Mouse (Mus musculus) stomach, postnatal 0 days (tissue): Measurements from ENCODE around the gene Acer2. TPM values are rescaled to one million over a fixed set of nuclear protein-coding genes. Genes with fewer than 3 reads are reported as not detected.
A peak's percentile ranks its signal among the peaks of the same experiment; 100 is the strongest.

ENCODE experiments used
- ATAC-seq: fragments of 200-750 bp; cut with Nextera tagmentation; 2 replicates; pipeline ENCODE4 v1.8.0; 2017; ENCODE audit not compliant: low FRiP score, low TSS enrichment
- DNase-seq: peaks from one replicate; pipeline ENCODE4 v3.0.0-alpha.2; 2016; ENCODE audit warnings: low spot score
- H3K27ac ChIP-seq: fragments of 300-500 bp; sonication (generic); replicated peaks from 2 replicates; pipeline ENCODE4 v1.5.1; 2014; ENCODE audit warnings: mild to moderate bottlenecking, control low read depth
- H3K27me3 ChIP-seq: fragments of 300-500 bp; sonication (generic); 2 replicates; pipeline ENCODE4 v1.6.1; 2014; ENCODE audit warnings: low read length; ENCODE audit not compliant: control insufficient read depth, insufficient read depth
- H3K36me3 ChIP-seq: fragments of 300-500 bp; sonication (generic); 2 replicates; pipeline ENCODE4 v1.6.1; 2014; ENCODE audit warnings: low read length, mixed read lengths; ENCODE audit not compliant: control insufficient read depth, insufficient read depth
- H3K4me1 ChIP-seq: fragments of 300-500 bp; sonication (generic); replicated peaks from 2 replicates; pipeline ENCODE4 v1.6.1; 2014; ENCODE audit warnings: antibody characterized with exemption; ENCODE audit not compliant: control insufficient read depth, insufficient read depth
- H3K4me2 ChIP-seq: fragments of 300-500 bp; sonication (generic); replicated peaks from 2 replicates; pipeline ENCODE4 v1.6.1; 2014; ENCODE audit warnings: low read depth, mild to moderate bottlenecking, control low read depth, moderate library complexity
- H3K4me3 ChIP-seq: fragments of 300-500 bp; sonication (generic); 2 replicates; pipeline ENCODE4 v1.5.1; 2014; ENCODE audit warnings: low read depth, low read length, control low read depth
- H3K9ac ChIP-seq: fragments of 300-500 bp; sonication (generic); 2 replicates; pipeline ENCODE4 v1.6.1; 2014; ENCODE audit warnings: mild to moderate bottlenecking, low read length, control low read depth, mixed read lengths
- H3K9me3 ChIP-seq: fragments of 300-500 bp; sonication (generic); 2 replicates; pipeline ENCODE4 v1.6.1; 2016; ENCODE audit warnings: low read length; ENCODE audit not compliant: control insufficient read depth
- CTCF ChIP-seq: IDR thresholded peaks from 2 replicates; pipeline ENCODE4 v1.5.1; 2016; ENCODE audit warnings: antibody characterized with exemption, low read depth, mild to moderate bottlenecking, moderate library complexity
- EP300 ChIP-seq: optimal IDR thresholded peaks from 2 replicates; pipeline ENCODE3; 2016; ENCODE audit warnings: antibody characterized with exemption
- WGBS: fragments of 180-500 bp; shearing (Covaris S2); extraction: QIAGEN DNeasy Blood & Tissue Kit; methylation state at CpG from one replicate; pipeline ENCODE4 v1.1.7; 2014; 5-methylcytosine and 5-hydroxymethylcytosine counted together
- polyA plus RNA-seq: library from polyadenylated mRNA; unstranded; fragments of >200 nt; fragmentation: Nextera tagmentation; extraction: Ambion mirVana; gene quantifications from 2 replicates; pipeline ENCODE4 v1.2.1, GENCODE M21; 2015

Gene Acer2
- polyA plus RNA-seq, 1 experiment from 2014 or later, result 15.9 TPM

DNA sequence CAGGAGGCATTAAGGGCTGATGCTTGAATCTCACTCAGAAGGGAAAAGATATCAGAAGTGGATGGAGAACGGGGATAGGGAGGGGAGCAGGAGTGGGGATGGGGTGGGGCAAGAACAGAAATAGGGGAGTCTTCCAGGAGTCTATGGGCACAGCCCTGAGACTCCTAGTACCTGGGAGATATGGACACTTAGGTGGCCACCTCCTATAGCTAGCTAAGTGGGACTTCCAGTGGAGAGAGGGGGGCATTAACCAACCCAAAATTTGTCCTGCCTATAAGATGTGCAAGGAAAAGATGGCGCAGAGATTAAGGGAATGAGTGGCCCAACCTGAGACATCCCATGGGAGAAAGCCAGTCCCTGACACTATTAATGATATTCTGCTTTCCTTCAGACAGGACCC lies 22.9 kb upstream of the Acer2 start:
- Histone ChIP-seq H3K9ac (no peak overlapping the region), H3K4me1 (no peaks in the 10 kb centered on the region), H3K4me3 (no peak overlapping the region), H3K9me3 (no peaks in the 10 kb centered on the region), H3K36me3 (peaks cover 25% of the 10 kb centered on the region), H3K27ac (no peak overlapping the region), H3K27me3 (no peaks in the 10 kb centered on the region), H3K4me2 (no peak overlapping the region)
- 72% methylated on average over 2 of the region's 2 CpGs for WGBS
- TF ChIP-seq CTCF, result no peak
- no peak for TF ChIP-seq EP300
- DNase-seq, result no peak
- ATAC-seq, result no peak

DNA sequence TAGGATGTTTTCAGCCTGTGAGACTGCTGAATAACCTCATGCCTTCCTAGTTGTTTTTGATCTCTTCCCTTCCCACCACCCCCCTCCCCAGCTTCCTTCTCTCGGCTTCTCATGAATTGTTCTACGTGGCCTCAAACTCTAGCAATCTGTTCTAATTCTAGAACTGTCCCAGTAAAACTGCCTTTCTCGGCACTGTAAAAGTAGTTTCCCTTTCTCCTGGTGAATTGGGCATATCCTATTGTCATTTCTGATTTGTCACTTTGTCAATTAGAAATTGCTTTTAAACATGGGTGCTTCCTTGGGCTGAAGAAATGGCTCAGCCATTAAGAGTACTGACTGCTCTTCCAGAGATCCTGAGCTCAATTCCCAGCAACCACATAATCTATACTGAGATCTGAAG lies 22.2 kb upstream of the Acer2 start:
- TF ChIP-seq CTCF (no peak), EP300 (no peak)
- Histone ChIP-seq H3K4me2 (no peak overlapping the region), H3K36me3 (peaks cover 25% of the 10 kb centered on the region), H3K9ac (no peak overlapping the region), H3K4me1 (no peaks in the 10 kb centered on the region), H3K9me3 (no peaks in the 10 kb centered on the region), H3K4me3 (no peak overlapping the region), H3K27me3 (no peaks in the 10 kb centered on the region), H3K27ac (no peak overlapping the region)
- DNase-seq (no peak), ATAC-seq (no peak)
- 61% methylated on average over 3 of the region's 3 CpGs for WGBS

DNA sequence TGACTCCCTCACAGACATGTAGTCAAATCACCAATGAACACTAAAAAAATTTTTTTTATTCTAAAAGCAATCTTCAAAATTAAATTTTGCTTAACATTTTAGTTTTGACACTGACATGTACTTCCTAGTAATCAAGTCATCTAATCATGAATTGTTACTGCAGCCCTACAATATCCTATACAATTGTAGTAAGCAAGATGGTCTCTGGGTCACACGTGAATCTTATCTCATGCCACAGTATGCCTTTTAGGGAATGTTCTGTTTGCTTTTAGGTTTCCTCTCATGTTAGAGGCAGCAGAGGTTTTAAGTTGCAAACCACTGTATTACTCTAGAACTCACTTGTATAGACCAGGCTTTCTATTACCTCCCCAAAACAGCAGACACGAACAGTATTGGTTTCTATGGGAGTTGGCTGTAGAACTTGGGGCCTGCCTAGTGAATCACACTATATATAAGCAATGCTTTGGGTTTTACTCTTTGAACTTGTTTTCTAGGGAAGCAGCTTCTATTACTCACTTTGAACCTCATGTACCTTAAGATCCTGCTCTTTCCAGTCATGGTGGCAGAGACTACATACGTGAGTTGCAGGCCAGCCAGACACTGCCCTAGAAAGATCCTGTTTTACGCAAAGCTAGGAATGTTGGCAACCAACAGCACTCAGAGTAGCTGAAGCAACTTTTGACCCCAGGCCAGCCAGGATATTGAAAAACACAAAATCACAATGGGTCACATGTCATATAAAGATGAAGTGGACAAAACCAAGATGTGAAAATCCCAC lies 21.2 kb upstream of the Acer2 start:
- Histone ChIP-seq H3K27ac (no peak overlapping the region), H3K9ac (no peak overlapping the region), H3K4me2 (no peak overlapping the region), H3K4me3 (no peak overlapping the region), H3K27me3 (no peaks in the 10 kb centered on the region), H3K4me1 (no peaks in the 10 kb centered on the region), H3K36me3 (peaks cover 24% of the 10 kb centered on the region), H3K9me3 (no peaks in the 10 kb centered on the region)
- ATAC-seq (no peak), DNase-seq (no peak)
- TF ChIP-seq EP300 (no peak), CTCF (no peak)
- WGBS, result 77% methylated on average over 4 of the region's 4 CpGs

DNA sequence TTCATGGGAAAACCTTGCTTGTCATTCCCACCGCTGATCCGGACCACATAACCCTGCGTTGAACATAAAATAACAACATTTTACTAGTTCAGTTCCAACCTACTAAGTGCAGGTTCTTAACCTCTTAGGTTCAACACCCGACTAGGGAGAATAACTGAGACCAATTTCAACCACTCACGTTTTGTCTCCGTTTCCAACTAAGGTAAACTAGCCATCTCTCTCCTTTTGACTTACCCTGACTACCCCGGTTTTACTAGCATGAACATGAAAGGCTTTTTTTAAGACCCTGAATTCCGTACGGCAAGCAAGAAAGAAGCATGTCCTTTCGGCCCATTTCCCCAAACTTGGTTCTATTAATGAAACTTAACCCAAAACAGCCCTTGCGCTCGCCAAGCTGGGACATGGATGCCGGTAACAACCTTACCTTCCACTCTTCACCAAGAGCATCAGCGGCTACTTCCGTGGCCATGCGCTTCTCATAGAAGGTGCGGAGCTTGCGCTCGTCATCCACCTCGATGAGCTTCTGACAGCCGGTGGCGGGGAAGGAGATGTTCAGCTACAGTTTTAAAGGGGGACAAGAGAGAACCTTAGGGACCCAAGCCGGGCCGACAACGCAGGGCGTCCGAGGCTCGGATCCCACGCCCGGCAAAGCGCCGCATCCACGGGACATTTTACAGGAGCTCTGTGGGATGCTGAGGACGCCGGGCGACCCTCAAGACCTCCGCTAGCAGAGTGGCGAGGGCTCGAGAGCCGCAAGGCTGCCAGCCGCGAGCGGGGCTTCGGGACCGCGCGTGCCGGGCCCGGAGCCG lies 17.7 kb upstream of the Acer2 start:
- Histone ChIP-seq H3K4me3 (peak overlapping the region; percentile 98), H3K9ac (peak overlapping the region; percentile 99), H3K36me3 (peaks cover 20% of the 10 kb centered on the region), H3K9me3 (no peaks in the 10 kb centered on the region), H3K4me2 (peak overlapping the region; percentile 88), H3K27ac (peak overlapping the region; percentile 98), H3K27me3 (no peaks in the 10 kb centered on the region), H3K4me1 (no peaks in the 10 kb centered on the region)
- TF ChIP-seq EP300 (no peak), CTCF (no peak)
- ATAC-seq (0 out of 2 replicates have a peak, but pooled peaks have one; percentile 3), DNase-seq (no peak)
- 1% methylated on average over 49 of the region's 50 CpGs for WGBS

DNA sequence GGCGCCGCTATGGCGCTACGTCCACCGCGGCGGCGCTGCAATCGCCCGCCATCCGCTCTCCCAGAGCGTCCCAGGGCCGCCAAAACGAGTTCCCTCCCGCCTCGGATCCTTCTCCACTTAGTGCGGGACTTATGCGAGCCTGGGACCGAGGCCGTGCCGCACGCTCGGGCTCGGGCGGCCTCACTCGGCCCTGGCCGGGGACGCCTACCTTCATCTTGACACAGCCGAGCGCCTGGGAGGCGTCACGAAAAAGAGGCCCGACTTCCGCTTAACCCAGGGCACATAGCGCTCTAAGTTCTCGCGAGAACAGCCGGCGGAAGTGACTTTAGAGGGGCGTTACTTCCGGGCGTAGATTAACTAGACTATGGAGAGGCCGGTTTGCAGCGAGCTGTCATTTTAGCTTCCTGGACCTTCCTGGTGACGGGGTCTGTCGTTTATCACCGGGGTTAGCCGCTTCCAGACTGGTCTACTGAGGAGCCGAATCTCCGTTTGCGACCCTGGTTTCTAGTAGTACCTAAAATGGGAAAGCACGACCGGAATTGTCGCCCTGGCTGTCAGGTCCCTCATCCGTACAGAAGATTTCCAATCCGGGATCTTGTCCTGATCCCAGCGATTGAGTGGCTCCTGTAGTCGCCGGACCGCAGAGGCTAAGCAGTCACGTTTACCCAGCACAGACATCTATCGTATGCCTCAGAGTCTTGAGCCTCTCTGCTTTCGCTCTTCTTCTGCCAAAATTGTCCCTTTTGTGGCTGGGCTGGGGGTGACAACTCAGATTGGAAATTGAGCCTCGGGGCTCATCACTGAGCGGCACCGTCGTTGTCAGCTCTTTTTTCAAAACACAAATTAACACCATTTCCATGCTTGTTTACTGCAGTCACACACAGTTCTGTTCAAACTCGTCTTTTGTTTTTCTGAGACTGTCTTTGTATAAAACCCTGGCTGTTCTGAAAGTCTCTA lies 16.8 kb upstream of the Acer2 start, which contains the start of gene Rps6:
TSS of gene Rps6 (minus strand) at position 300 of the 957 bp plus-strand sequence.
- no peak for TF ChIP-seq CTCF
- TF ChIP-seq EP300, result peak; percentile 98
- under 1% methylated on average over 66 of the region's 68 CpGs for WGBS
- Histone ChIP-seq H3K27ac (peak within 1 kb of the TSS; percentile 98), H3K4me1 (no peaks in the 10 kb centered on the region), H3K4me3 (peak within 1 kb of the TSS; percentile 98), H3K9me3 (no peaks in the 10 kb centered on the region), H3K4me2 (peak within 1 kb of the TSS; percentile 88), H3K9ac (peak within 1 kb of the TSS; percentile 99), H3K27me3 (no peaks in the 10 kb centered on the region), H3K36me3 (peaks cover 17% of the 10 kb centered on the region)
- ATAC-seq, result peak; percentile 97
- DNase-seq, result peak; percentile 95
